Mouse (Mus musculus): Measurements from ENCODE around the gene Gdf15. TPM values are rescaled to one million over a fixed set of nuclear protein-coding genes. Genes with fewer than 3 reads are reported as not detected.

Gene Gdf15
- 3.1 TPM in 1 of 2 replicates, not detected in the other for polyA plus RNA-seq (2011; ENCODE audit: insufficient read depth, insufficient read length, low replicate concordance, missing spikeins)

DNA sequence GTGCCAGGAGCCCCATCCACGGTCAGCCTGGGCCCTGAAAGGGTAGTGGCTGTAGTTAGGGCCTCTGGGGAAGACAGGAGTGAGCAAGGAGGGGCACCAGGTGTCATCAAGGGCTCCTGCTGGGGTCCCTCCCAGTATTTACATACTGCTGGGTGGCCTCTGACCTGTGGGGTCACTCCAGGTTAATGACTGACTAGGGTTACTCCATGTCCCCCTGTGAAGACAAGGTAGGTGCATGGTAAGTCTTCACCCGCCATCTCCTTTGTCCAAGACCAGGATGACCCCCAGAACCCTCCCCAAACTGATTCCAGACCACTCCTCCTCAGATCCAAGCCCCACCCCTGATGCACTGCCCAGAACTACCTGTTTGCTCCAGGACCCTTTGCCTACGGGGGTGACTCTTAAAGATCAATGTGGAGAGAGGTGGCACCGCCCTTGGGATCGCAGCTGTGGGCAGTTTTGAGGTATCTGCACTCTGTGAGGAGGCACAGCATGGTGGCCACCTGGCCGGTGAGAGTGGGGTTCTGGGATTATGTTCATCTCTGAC lies at the start of gene Gdf15:
TSS of gene Gdf15 (minus strand) at position 111 of the 547 bp plus-strand sequence.
- H3K27ac ChIP-seq (ENCODE audit: control insufficient read depth, insufficient read depth, low read depth, low read length, poor library complexity) = no peak within 1 kb of the TSS
- WGBS = 88% methylated on average over 6 of the region's 6 CpGs
- H3K4me3 ChIP-seq (replicated peaks; ENCODE audit: control insufficient read depth, low read depth, low read length) = no peak within 1 kb of the TSS
- H3K4me1 ChIP-seq (ENCODE audit: control insufficient read depth, insufficient read depth, low read length) = peaks cover 14% of the 10 kb centered on the region
- TF ChIP-seq POLR2A (IDR thresholded peaks at IDR 0.05; ENCODE audit: borderline replicate concordance, control insufficient read depth, low read depth, low read length) = no peak
- no peak for TF ChIP-seq CTCF (IDR thresholded peaks at IDR 0.05; ENCODE audit: control insufficient read depth, insufficient read depth, low read length)

DNA sequence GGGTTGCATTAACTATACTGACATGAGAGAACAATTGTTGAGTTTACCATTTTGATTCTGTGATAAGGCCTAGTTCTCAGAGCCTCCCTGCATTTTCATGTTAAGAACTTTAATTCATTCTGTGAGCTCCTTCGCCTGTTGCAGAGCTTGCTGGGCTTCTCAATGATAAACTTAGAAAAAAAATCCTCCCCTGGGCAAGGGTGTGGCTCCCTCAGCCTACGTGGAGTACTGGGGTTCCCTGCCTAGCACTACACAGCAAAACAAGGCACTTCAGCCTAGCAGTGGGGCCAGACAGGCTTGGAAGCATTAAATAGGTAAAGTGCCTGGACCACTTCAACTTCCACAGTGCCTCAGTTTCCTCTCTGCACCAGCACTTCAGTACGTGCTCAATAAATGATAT lies 49.2 kb upstream of the Gdf15 start:
- 74% methylated on average over 3 of the region's 3 CpGs for WGBS
- TF ChIP-seq CTCF (IDR thresholded peaks at IDR 0.05; ENCODE audit: control insufficient read depth, insufficient read depth, low read length) = no peak
- TF ChIP-seq POLR2A (IDR thresholded peaks at IDR 0.05; ENCODE audit: borderline replicate concordance, control insufficient read depth, low read depth, low read length) = no peak
- Histone ChIP-seq H3K4me3 (replicated peaks; ENCODE audit: control insufficient read depth, low read depth, low read length) (no peak overlapping the region), H3K4me1 (ENCODE audit: control insufficient read depth, insufficient read depth, low read length) (peaks cover 5% of the 10 kb centered on the region), H3K27ac (ENCODE audit: control insufficient read depth, insufficient read depth, low read depth, low read length, poor library complexity) (no peak overlapping the region)

DNA sequence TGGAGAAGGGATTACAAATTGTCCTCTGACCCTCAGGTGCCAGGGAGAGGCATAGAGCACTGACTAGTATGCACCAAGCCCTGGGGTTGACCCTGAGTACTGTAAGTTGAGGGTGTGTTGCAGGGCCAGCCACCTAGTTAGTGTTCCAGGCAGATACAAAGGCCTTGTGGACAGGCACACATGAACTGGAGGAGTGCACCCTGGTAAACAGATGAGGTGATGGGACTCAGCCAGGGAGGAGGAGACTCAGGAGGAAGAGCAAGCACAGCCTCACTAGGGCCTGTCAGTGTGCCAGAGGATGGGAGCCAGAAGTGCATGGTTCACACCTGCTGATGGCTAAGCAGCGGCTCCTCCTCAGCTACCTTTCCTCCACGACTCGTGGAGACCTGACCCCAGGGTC lies 47.8 kb upstream of the Gdf15 start:
- H3K4me1 ChIP-seq (ENCODE audit: control insufficient read depth, insufficient read depth, low read length) = peaks cover 5% of the 10 kb centered on the region
- no peak overlapping the region for H3K4me3 ChIP-seq (replicated peaks; ENCODE audit: control insufficient read depth, low read depth, low read length)
- no peak overlapping the region for H3K27ac ChIP-seq (ENCODE audit: control insufficient read depth, insufficient read depth, low read depth, low read length, poor library complexity)
- no peak for TF ChIP-seq CTCF (IDR thresholded peaks at IDR 0.05; ENCODE audit: control insufficient read depth, insufficient read depth, low read length)
- WGBS = 82% methylated on average over 3 of the region's 3 CpGs

DNA sequence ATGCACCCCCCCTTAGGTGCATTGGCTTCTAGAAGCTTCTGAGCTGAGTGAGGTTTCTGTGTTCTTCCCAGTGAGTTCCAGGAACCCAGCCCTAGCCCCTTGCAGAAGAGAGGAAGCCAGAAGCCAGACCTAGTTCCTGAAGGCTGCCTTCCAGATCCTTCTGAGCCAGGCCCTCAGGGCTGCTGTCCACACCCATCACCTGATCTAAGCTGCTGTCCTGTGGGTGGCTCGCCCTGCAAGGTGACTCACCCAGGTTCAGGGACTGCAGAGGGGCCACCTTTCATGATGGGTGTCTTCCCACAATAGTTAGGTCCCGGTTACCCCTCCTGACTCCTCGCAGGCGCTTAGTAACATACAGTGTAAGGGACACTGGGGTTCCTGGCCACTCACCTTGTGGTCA lies 47.1 kb upstream of the Gdf15 start:
- no peak overlapping the region for H3K27ac ChIP-seq (ENCODE audit: control insufficient read depth, insufficient read depth, low read depth, low read length, poor library complexity)
- 86% methylated on average over 4 of the region's 4 CpGs for WGBS
- no peak overlapping the region for H3K4me3 ChIP-seq (replicated peaks; ENCODE audit: control insufficient read depth, low read depth, low read length)
- TF ChIP-seq CTCF (IDR thresholded peaks at IDR 0.05; ENCODE audit: control insufficient read depth, insufficient read depth, low read length) = no peak
- no peak for TF ChIP-seq POLR2A (IDR thresholded peaks at IDR 0.05; ENCODE audit: borderline replicate concordance, control insufficient read depth, low read depth, low read length)
- H3K4me1 ChIP-seq (ENCODE audit: control insufficient read depth, insufficient read depth, low read length) = peaks cover 10% of the 10 kb centered on the region

DNA sequence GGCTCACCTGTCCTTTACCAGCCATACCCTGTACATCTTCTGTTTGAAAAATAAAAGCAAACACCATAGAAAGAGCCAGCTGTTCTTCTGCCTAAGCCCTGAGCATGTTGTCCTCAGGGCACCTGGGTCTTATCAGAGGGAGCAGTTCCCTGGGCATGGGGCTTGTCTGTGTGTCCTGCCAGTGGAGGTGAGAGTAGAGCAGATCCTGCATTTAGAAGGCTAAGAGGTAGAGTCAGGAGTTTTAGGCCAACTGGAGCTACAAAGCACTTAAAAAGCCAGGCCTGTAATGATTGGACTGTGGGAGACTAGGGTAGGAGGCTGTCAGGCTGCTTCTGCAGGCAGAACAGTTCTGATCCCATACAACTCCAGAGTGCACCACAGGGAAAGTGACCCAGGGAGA lies 46.4 kb upstream of the Gdf15 start:
- no peak overlapping the region for H3K4me3 ChIP-seq (replicated peaks; ENCODE audit: control insufficient read depth, low read depth, low read length)
- TF ChIP-seq POLR2A (IDR thresholded peaks at IDR 0.05; ENCODE audit: borderline replicate concordance, control insufficient read depth, low read depth, low read length) (no peak), CTCF (IDR thresholded peaks at IDR 0.05; ENCODE audit: control insufficient read depth, insufficient read depth, low read length) (no peak)
- peaks cover 12% of the 10 kb centered on the region for H3K4me1 ChIP-seq (ENCODE audit: control insufficient read depth, insufficient read depth, low read length)
- no peak overlapping the region for H3K27ac ChIP-seq (ENCODE audit: control insufficient read depth, insufficient read depth, low read depth, low read length, poor library complexity)

DNA sequence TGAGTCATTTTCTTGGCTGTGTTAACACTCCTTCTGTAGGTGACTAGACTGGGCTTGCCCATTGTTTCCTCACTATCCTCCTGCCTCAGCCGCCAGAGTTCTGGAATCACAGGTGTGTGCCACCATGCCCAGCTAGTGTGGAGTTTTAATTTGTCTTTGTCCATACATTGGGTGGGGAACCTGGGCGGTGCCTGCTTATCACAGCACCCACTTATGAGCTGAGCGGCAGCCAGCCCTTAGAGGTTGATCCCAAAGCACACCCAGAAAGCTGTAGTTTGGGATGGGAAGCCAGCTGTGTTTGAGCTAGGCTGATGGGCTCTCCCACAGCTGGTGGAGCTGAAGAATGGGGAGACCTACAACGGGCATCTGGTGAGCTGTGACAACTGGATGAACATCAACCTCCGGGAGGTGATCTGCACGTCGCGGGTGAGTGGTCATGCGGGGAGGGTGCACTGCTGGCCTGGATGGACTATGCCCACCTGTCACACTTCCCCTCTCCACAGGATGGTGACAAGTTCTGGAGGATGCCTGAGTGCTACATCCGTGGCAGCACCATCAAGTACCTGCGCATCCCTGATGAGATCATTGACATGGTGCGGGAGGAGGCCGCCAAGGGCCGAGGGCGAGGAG lies 45.3 kb upstream of the Gdf15 start:
- TF ChIP-seq CTCF (IDR thresholded peaks at IDR 0.05; ENCODE audit: control insufficient read depth, insufficient read depth, low read length) = no peak
- TF ChIP-seq POLR2A (IDR thresholded peaks at IDR 0.05; ENCODE audit: borderline replicate concordance, control insufficient read depth, low read depth, low read length) = no peak
- peak overlapping the region; percentile 8; the same call in 1 of the 2 replicates for H3K27ac ChIP-seq (ENCODE audit: control insufficient read depth, insufficient read depth, low read depth, low read length, poor library complexity)
- 80% methylated on average over 15 of the region's 15 CpGs for WGBS
- H3K4me3 ChIP-seq (replicated peaks; ENCODE audit: control insufficient read depth, low read depth, low read length) = no peak overlapping the region
- peaks cover 12% of the 10 kb centered on the region for H3K4me1 ChIP-seq (ENCODE audit: control insufficient read depth, insufficient read depth, low read length)

DNA sequence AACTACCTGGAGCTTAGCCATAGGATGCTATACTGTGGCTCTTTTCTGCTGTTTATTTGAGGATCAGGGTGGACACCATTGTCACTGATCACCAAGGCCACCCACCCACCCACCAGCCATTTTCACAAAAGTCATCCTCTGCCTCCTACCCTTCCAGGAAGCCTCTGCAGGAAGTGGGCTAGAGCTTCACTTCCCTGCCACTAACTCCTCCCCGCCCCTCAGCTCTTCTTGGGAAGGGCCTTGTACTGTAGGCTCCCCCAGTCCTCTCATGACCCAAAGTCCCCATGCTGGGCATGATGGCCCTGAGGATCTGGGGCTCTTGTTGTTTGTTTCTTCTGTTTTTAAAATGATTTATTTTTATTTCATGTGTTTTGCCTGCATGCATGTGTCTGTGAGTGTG lies 43.1 kb upstream of the Gdf15 start:
- Histone ChIP-seq H3K27ac (ENCODE audit: control insufficient read depth, insufficient read depth, low read depth, low read length, poor library complexity) (no peak overlapping the region), H3K4me1 (ENCODE audit: control insufficient read depth, insufficient read depth, low read length) (peaks cover 10% of the 10 kb centered on the region), H3K4me3 (replicated peaks; ENCODE audit: control insufficient read depth, low read depth, low read length) (no peak overlapping the region)
- WGBS = 17% methylated on average over 1 of the region's 1 CpGs
- TF ChIP-seq POLR2A (IDR thresholded peaks at IDR 0.05; ENCODE audit: borderline replicate concordance, control insufficient read depth, low read depth, low read length) (no peak), CTCF (IDR thresholded peaks at IDR 0.05; ENCODE audit: control insufficient read depth, insufficient read depth, low read length) (no peak)

DNA sequence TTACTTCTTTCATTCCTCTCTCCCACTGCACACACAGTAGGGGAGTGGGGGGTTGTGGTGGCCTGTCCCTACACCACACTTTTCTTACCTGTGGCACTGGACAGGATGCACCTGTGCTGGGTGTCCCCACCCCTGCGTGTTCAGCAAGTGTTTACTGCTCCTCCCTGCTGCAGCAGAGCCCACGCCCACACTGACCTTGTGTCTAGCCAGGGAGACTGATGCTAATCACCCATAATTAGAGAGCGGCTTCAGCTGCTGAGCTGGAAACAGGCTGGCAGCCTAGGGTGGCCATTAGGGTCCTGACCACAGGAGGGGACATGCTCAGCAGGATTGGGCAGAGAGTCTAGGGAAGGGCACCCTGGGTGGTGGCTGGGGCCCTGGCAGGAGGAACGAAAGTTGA lies 42.5 kb upstream of the Gdf15 start:
- H3K4me3 ChIP-seq (replicated peaks; ENCODE audit: control insufficient read depth, low read depth, low read length) = no peak overlapping the region
- peaks cover 10% of the 10 kb centered on the region for H3K4me1 ChIP-seq (ENCODE audit: control insufficient read depth, insufficient read depth, low read length)

DNA sequence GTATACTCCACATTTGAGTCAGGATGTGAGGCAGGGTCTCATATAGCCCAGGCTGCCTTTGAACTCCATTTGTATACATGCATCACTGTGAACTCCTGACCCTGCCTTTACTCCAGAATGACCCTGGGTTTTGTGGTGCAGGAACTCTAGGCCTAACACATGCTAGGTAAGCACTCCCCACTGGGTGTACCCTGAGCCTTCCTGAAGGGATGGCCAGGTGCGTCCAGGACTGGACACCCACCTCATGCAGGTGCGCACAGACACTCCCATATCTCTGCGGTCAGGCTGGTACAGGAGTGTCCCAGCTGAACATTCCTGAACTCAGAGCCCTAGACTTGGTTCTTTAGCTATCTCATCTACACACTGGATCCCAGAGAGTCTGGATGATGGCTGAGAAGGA lies 41.9 kb upstream of the Gdf15 start:
- Histone ChIP-seq H3K4me1 (ENCODE audit: control insufficient read depth, insufficient read depth, low read length) (peaks cover 10% of the 10 kb centered on the region), H3K4me3 (replicated peaks; ENCODE audit: control insufficient read depth, low read depth, low read length) (peak overlapping the region; percentile 70), H3K27ac (ENCODE audit: control insufficient read depth, insufficient read depth, low read depth, low read length, poor library complexity) (peak overlapping the region; percentile 94)
- 78% methylated on average over 3 of the region's 3 CpGs for WGBS
- TF ChIP-seq CTCF (IDR thresholded peaks at IDR 0.05; ENCODE audit: control insufficient read depth, insufficient read depth, low read length) = no peak
- TF ChIP-seq POLR2A (IDR thresholded peaks at IDR 0.05; ENCODE audit: borderline replicate concordance, control insufficient read depth, low read depth, low read length) = no peak

More for the DNA sequence above, 42.5 kb upstream of the Gdf15 start:
- 29% methylated on average over 4 of the region's 4 CpGs for WGBS
- H3K27ac ChIP-seq (ENCODE audit: control insufficient read depth, insufficient read depth, low read depth, low read length, poor library complexity) = peak overlapping the region; percentile 5
- TF ChIP-seq CTCF (IDR thresholded peaks at IDR 0.05; ENCODE audit: control insufficient read depth, insufficient read depth, low read length) = no peak
